Comparison of ENCODE assay signal across 15 mouse cellular contexts in the genomic region with DNA sequence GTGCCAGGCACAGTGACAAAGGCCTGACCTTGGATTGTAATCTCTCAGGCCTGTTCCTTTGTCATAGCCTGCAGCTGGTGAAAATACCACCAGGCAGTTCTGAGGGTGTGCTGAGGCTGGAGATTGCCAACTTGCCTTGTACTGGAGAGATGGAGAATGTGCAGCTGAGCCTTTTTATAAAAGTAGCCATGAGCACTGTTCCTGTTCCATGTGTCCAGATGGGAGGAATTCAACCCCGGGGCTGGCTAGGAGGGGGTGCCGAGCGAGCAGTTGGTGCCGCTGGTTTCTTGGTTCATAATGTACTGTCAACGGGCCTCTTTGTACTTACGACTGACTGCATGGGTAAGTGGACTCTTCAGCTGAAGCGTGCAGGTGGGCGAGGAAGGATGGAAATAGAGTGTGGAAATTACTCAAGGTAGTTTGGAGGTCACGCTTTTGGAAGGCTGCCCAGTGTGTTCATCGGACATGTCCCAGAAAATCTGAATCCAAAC. TPM values are rescaled to one million over a fixed set of nuclear protein-coding genes. Genes with fewer than 3 reads are reported as not detected.
DNase-seq lines count a peak whose midpoint lies in the region; ATAC-seq and TF ChIP-seq lines count a peak whose summit lies in the region.
"Had no signal": no experiment of that assay in that cellular context is flagged by ENCODE, and none has a peak within 500 bp of the region (broad histone marks: within the 10 kb centered on the region; RNA-seq: fewer than 3 reads in every experiment).

No protein-coding gene starts in this region.

- no peak overlapping the region for H3K4me3 ChIP-seq in heart, embryonic 13.5 days
- H3K4me3 ChIP-seq in limb, embryonic 14.5 days (replicated peaks; ENCODE audit: low read length), result no peak overlapping the region
- H3K4me3 ChIP-seq in limb, embryonic 10.5 days, result no peak overlapping the region
- H3K4me3 ChIP-seq: embryonic facial prominence, embryonic 12.5 days; neural tube, embryonic 15.5 days had no signal

- DNase-seq in adrenal gland, adult 2 months, result peak; percentile 53
- no peak for DNase-seq in adrenal gland, postnatal 4 days (ENCODE audit: low spot score in 2 of 2)
- no peak for DNase-seq in heart, postnatal 14 days
- no peak for DNase-seq in limb, embryonic 14.5 days (ENCODE audit: low spot score)
- DNase-seq in limb, embryonic 10.5 days (ENCODE audit: low spot score), result no peak
- DNase-seq in adrenal gland, postnatal 25 days, result peak; percentile 48
- DNase-seq in frontal cortex, postnatal 14 days (ENCODE audit: low spot score in 2 of 2), result no peak
- DNase-seq: cerebellum, postnatal 36 days; kidney, adult 8-10 months; thymus, adult 2 months had no signal

- no peaks in the 10 kb centered on the region for H3K27me3 ChIP-seq in heart, embryonic 13.5 days (replicated peaks)
- no peaks in the 10 kb centered on the region for H3K27me3 ChIP-seq in limb, embryonic 14.5 days (ENCODE audit: control insufficient read depth, insufficient read depth, low read length)
- no peaks in the 10 kb centered on the region for H3K27me3 ChIP-seq in limb, embryonic 10.5 days (ENCODE audit: low read depth, poor library complexity, severe bottlenecking)
- H3K27me3 ChIP-seq: CH12.LX; embryonic facial prominence, embryonic 12.5 days; neural tube, embryonic 15.5 days had no signal

- no peak for TF ChIP-seq POLR2A in limb, embryonic 14.5 days (IDR thresholded peaks at IDR 0.05; ENCODE audit: borderline replicate concordance, extremely low read depth, insufficient read depth, insufficient read length)

- WGBS in heart, embryonic 13.5 days, result 48% methylated on average over 10 of the region's 10 CpGs
- WGBS in limb, embryonic 14.5 days, result 88% methylated on average over 10 of the region's 10 CpGs
- 92% methylated on average over 10 of the region's 10 CpGs for WGBS in limb, embryonic 10.5 days

- ATAC-seq in heart, embryonic 13.5 days (ENCODE audit: extremely low read depth, insufficient number of reproducible peaks, low FRiP score, low TSS enrichment), result no peak
- no peak for ATAC-seq in limb, embryonic 14.5 days (ENCODE audit: low FRiP score, low read depth)

- H3K27ac ChIP-seq in heart, embryonic 13.5 days (replicated peaks), result peak overlapping the region; percentile 84
- no peak overlapping the region for H3K27ac ChIP-seq in limb, embryonic 14.5 days (replicated peaks; ENCODE audit: low read depth, low read length)
- no peak overlapping the region for H3K27ac ChIP-seq in limb, embryonic 10.5 days
- H3K27ac ChIP-seq: embryonic facial prominence, embryonic 12.5 days; neural tube, embryonic 15.5 days had no signal

- peaks cover 12% of the 10 kb centered on the region; the same call in 1 of the 2 replicates for H3K4me1 ChIP-seq in heart, embryonic 13.5 days
- no peaks in the 10 kb centered on the region for H3K4me1 ChIP-seq in limb, embryonic 14.5 days (ENCODE audit: control insufficient read depth, insufficient read depth, low read length)
- no peaks in the 10 kb centered on the region for H3K4me1 ChIP-seq in limb, embryonic 10.5 days
- H3K4me1 ChIP-seq: embryonic facial prominence, embryonic 12.5 days had no signal

- H3K4me2 ChIP-seq in heart, embryonic 13.5 days, result peak overlapping the region; percentile 17
- H3K4me2 ChIP-seq in limb, embryonic 14.5 days (replicated peaks; ENCODE audit: low read depth, low read length, severe bottlenecking), result no peak overlapping the region
- H3K4me2 ChIP-seq: embryonic facial prominence, embryonic 12.5 days; liver, embryonic 11.5 days; neural tube, embryonic 15.5 days had no signal

- H3K9me3 ChIP-seq in heart, embryonic 13.5 days, result no peaks in the 10 kb centered on the region
- H3K9me3 ChIP-seq in limb, embryonic 14.5 days (ENCODE audit: control insufficient read depth, low read length), result no peaks in the 10 kb centered on the region
- H3K9me3 ChIP-seq in limb, embryonic 10.5 days (replicated peaks), result no peaks in the 10 kb centered on the region
- H3K9me3 ChIP-seq: embryonic facial prominence, embryonic 12.5 days; neural tube, embryonic 15.5 days had no signal

- peaks cover 6% of the 10 kb centered on the region; the same call in 1 of the 2 replicates for H3K36me3 ChIP-seq in heart, embryonic 13.5 days
- no peaks in the 10 kb centered on the region for H3K36me3 ChIP-seq in limb, embryonic 14.5 days (ENCODE audit: control insufficient read depth, insufficient read depth, low read length)
- H3K36me3 ChIP-seq in limb, embryonic 10.5 days, result peaks cover 16% of the 10 kb centered on the region
- H3K36me3 ChIP-seq: embryonic facial prominence, embryonic 12.5 days; neural tube, embryonic 15.5 days had no signal

- peak overlapping the region; percentile 58 for H3K9ac ChIP-seq in heart, embryonic 13.5 days
- H3K9ac ChIP-seq in limb, embryonic 14.5 days (ENCODE audit: low read depth, low read length, severe bottlenecking), result 0 out of 2 replicates have a peak overlapping the region, but pooled peaks have one; percentile 25
- H3K9ac ChIP-seq: embryonic facial prominence, embryonic 12.5 days; neural tube, embryonic 15.5 days had no signal

- intact Hi-C loops in heart, postnatal 14 days (cut with DNase I), result no loop called here

RNA-seq across cellular contexts. Expression of a gene that starts 10.4 kb away (rescaled TPM):
- total RNA-seq in adrenal gland, adult 2 months (2021), result 100 to 1,000 TPM; 179 to 252 TPM
- 210 and 224 TPM in 2 replicates for polyA plus RNA-seq in adrenal gland, adult 2 months (2012; rRNA removed)
- 100 to 1,000 TPM; 299 to 343 TPM for total RNA-seq in adrenal gland, postnatal 4 days (2021)
- polyA plus RNA-seq in heart, embryonic 13.5 days (2015; fragmentation: Nextera tagmentation; extraction: Ambion mirVana), result 170 and 175 TPM in 2 replicates
- 100 to 1,000 TPM; 118 to 131 TPM for total RNA-seq in heart, postnatal 14 days (2021)
- polyA plus RNA-seq in limb, embryonic 14.5 days (2012; rRNA removed), result 524 and 556 TPM in 2 replicates
- 338 and 354 TPM in 2 replicates for polyA plus RNA-seq in limb, embryonic 14.5 days (2014; fragmentation: Nextera tagmentation; extraction: Ambion mirVana)
- 365 and 415 TPM in 2 replicates for polyA plus RNA-seq in limb, embryonic 10.5 days (2016; fragmentation: Nextera tagmentation; extraction: Ambion mirVana)
- 226 and 298 TPM in 2 replicates for total RNA-seq in adrenal gland, postnatal 25 days (2021)

RNA-seq across cellular contexts. Expression of a gene that starts 31.3 kb away (rescaled TPM):
- 10 to 100 TPM; 48.3 to 52.4 TPM for total RNA-seq in adrenal gland, adult 2 months (2021)
- 13.5 and 14.6 TPM in 2 replicates for polyA plus RNA-seq in adrenal gland, adult 2 months (2012; rRNA removed)
- total RNA-seq in adrenal gland, postnatal 4 days (2021), result 10 to 100 TPM; 56.6 to 56.9 TPM
- 21.9 and 22.1 TPM in 2 replicates for polyA plus RNA-seq in heart, embryonic 13.5 days (2015; fragmentation: Nextera tagmentation; extraction: Ambion mirVana)
- 10 to 100 TPM; 41.5 to 41.9 TPM for total RNA-seq in heart, postnatal 14 days (2021)
- 35.3 and 38.9 TPM in 2 replicates for polyA plus RNA-seq in limb, embryonic 14.5 days (2012; rRNA removed)
- polyA plus RNA-seq in limb, embryonic 14.5 days (2014; fragmentation: Nextera tagmentation; extraction: Ambion mirVana), result 42.7 and 44.1 TPM in 2 replicates
- 54.6 and 59.2 TPM in 2 replicates for polyA plus RNA-seq in limb, embryonic 10.5 days (2016; fragmentation: Nextera tagmentation; extraction: Ambion mirVana)
- 45.8 and 51.8 TPM in 2 replicates for total RNA-seq in adrenal gland, postnatal 25 days (2021)

RNA-seq across cellular contexts. Expression of a gene that starts 49.5 kb away (rescaled TPM):
- 100 to 1,000 TPM; 158 to 251 TPM for total RNA-seq in adrenal gland, adult 2 months (2021)
- 168 and 197 TPM in 2 replicates for polyA plus RNA-seq in adrenal gland, adult 2 months (2012; rRNA removed)
- total RNA-seq in adrenal gland, postnatal 4 days (2021), result 100 to 1,000 TPM; 143 to 154 TPM
- 19.1 and 19.7 TPM in 2 replicates for polyA plus RNA-seq in heart, embryonic 13.5 days (2015; fragmentation: Nextera tagmentation; extraction: Ambion mirVana)
- 100 to 1,000 TPM; 301 to 315 TPM for total RNA-seq in heart, postnatal 14 days (2021)
- 71.7 and 84.3 TPM in 2 replicates for polyA plus RNA-seq in limb, embryonic 14.5 days (2012; rRNA removed)
- polyA plus RNA-seq in limb, embryonic 14.5 days (2014; fragmentation: Nextera tagmentation; extraction: Ambion mirVana), result 12.8 and 13.7 TPM in 2 replicates
- polyA plus RNA-seq in limb, embryonic 10.5 days (2016; fragmentation: Nextera tagmentation; extraction: Ambion mirVana), result 22.9 and 25.0 TPM in 2 replicates
- 213 TPM in 2 replicates for total RNA-seq in adrenal gland, postnatal 25 days (2021)

Comparison
In these comparisons a context has a peak if more than half of its experiments do, and no peak if none do; other contexts are left out.
1. DNase-seq: peak in adrenal gland, adult 2 months (single experiment) and adrenal gland, postnatal 25 days (single experiment); none in adrenal gland, postnatal 4 days (0 of 2), heart, postnatal 14 days (0 of 2), limb, embryonic 14.5 days (single experiment), limb, embryonic 10.5 days (single experiment) and frontal cortex, postnatal 14 days (0 of 2).